Mouse (Mus musculus): ENCODE measurements around the gene Zfp524. TPM values are rescaled to one million over a fixed set of nuclear protein-coding genes. Genes with fewer than 3 reads are reported as not detected.
"Not testable (repeated sequence)": the region's sequence is repeated elsewhere in the genome, so short reads cannot be mapped to it uniquely, and the experiment has no call there.

Zfp524 gene
- total RNA-seq, 1 experiment from 2014 or later = 11.7 TPM

DNA sequence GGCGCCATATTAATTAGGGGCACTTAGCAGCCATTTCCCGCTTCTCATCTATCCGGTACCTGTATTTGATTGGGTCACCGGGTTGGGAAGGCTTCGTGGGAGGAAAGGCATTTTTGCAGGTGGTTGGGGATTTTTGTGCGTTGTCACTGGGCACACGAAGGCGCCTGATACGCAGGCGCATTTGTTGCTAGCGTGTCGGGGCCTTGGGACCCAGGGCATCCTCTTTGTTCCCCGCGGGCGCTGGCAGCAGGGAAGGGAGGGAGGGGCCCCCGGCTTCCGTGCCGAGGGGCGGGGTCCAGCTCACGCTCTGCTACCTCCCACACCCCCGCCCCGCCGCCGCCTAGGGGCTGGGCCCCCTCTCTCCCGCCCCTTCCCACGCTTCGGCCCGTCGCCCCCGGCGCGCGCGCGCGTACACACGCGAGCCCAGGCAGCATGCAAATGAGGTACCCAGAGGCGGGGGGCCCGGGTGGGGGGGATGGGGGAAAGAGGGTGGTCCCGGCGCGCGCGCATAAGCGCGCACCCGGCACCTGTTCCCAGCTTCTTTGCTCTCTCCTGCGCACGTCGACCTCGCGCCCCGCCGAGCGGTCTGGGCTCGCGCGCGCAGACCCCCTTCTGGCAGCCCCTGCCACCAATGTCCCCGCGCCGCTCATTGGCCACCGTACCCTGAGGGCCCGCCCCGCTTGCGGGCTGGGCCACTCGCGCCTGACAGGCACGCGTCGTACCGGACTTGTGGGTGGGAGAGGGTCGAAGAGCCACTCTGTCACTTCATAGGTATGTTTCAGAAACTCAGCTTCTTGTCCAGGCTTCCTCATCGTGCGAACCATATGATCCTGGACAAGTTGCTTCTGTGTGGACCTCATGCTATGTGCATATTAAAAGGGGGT is 1.1 kb downstream of the Zfp524 start, which contains the start of gene Gm44973:
TSS of gene Gm44973 (plus strand) at position 379 of the 884 bp plus-strand sequence.
- DNase-seq = peak; percentile 98

DNA sequence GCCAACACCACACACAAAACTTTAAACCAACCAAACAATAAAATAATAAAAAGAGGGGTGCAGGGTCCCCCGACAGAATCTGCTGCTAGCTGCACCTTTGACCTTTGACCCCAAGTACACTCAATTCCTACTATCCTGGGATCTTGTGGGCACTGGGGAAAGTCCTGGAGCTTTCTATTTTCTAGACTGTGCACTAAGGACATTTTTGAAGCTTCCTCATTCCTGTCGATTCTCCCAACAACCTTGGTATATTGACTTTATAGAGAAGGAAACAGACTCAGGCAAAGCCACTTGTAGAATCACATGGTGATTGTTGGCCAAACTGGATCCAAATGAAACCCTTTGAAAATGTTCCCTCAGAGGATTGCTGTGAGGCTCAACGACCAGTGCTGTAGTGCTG is 1.8 kb downstream of the Zfp524 start:
- DNase-seq = no peak

- DNase-seq = no peak
Measured at GRCm38 (mm10) chr7:5016920-5017319, 2.7 kb downstream of the Zfp524 start.

GRCm38 (mm10) chr7:5017352-5017751 is 3.1 kb downstream of the Zfp524 start:
- peak; percentile 27 for DNase-seq

DNA sequence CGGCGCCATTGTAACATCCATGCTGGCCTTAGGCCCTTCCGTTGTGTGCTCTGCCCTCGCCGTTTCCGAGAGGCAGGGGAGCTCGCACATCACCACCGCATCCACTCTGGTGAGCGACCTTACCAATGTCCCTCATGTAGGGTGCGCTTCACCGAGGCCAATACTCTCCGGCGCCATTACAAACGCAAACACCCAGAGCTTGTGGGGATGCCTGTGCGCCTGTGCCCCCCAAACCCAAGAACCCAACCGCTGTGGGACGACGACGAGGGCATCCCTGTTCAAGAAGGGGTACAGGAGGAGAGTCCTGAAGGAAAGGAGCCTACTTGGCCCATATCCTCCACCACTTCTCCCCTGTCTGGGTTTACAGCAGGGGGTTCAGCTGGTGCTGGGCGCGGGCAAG is 3.7 kb downstream of the Zfp524 start:
- DNase-seq = no peak

GRCm38 (mm10) chr7:5019576-5019975 is 5.4 kb downstream of the Zfp524 start:
- not testable (repeated sequence) for DNase-seq

DNA sequence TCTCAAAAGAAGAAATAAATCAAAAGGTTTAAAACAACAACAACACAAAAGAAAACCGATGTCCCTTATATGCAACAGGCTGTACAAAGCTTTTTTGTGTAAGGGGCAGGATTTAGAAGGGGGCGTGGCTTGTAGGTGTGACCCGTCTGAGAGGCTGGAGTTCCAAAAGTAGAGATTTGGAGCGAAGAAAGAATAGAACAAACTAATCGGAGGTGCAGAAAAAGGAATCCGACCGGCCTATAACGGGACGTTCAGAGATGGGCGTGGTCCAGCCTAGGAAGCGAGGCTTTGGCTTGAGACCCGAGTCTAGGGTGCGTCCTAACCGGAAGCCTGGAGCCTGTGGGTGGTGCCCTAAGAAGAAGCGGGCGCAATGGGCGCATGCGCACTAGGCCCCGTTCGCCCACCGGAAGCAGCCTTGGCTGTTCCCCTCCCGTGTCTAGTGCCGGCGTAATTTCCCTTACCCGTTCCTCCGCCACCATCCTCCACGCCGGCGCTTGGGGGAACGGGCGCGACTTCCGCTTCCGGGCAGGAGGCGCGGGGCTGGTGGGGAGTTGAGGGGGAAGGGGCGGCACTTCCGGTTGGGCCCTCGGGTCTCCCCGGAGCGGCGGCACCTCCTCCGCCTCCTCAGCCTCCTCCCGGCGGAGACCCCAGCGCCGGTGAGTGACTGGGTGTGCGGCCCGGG is 5.9 kb downstream of the Zfp524 start, which contains the start of the genes Zfp865 and Ccdc106:
TSS of gene Zfp865 (plus strand) at position 377 of the 682 bp plus-strand sequence.
TSS of gene Ccdc106 (plus strand) at position 554 of the 682 bp plus-strand sequence.
- peak; percentile 100 for DNase-seq

DNA sequence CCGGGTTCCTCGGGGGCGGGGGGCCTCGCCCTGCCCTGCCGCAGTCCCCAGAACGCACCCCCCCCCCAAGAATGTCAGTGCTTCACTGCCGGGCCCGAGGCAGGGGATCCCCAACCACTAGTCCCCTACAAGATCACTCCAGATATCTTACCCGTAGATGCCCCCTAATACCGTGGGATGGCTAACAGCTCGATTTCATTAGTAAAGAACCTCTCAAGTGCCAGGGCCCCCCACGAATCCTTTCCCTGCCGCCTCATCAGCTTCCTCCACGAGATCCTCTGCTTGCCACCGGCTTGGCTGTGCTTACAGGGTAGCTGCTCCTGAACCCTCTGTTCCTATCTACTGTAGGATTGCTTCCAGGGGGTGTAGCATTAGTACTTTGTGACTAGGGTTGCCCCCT is 6.5 kb downstream of the Zfp524 start:
- DNase-seq = no peak

DNA sequence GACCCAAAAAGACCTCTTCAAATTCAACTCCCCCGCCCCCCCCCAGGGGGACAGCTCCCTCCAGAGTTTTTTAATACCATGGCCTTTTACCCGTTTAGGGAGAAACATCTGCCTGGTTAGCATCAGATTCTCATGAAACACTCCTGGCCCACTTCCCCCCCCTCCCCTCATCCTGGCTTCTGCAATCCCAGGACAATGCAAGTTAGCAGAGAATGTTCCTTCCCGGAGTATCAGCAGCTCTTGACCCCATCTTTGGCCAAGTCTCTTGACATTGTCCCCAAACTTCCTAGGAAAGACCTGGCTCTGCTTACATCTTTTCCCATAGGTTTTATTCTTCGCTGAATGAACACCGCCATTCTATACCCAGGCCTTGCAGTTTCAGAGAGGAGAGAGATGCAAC is 7.0 kb downstream of the Zfp524 start:
- no peak for DNase-seq

DNA sequence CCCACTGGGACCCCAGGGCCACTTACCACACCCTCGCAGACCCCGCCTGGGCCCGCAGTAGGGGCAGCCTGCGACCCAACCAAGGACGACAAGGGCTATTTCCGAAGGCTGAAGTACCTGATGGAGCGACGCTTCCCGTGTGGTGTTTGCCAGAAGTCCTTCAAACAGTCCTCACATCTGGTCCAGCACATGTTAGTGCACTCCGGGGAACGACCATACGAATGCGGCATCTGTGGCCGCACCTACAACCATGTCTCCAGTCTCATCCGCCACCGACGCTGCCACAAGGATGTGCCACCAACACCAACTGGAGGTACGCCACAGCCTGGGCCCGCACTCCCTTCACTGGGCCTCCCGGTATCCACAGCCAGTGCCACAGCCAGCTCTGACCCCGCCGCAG is 15.3 kb downstream of the Zfp524 start:
- no peak for DNase-seq

GRCm38 (mm10) chr7:5029946-5030345 is 15.7 kb downstream of the Zfp524 start:
- no peak for DNase-seq

- no peak for DNase-seq
Measured at GRCm38 (mm10) chr7:5030554-5031275, 16.5 kb downstream of the Zfp524 start.

- no peak for DNase-seq
Measured at GRCm38 (mm10) chr7:5031496-5031895, 17.3 kb downstream of the Zfp524 start.

DNA sequence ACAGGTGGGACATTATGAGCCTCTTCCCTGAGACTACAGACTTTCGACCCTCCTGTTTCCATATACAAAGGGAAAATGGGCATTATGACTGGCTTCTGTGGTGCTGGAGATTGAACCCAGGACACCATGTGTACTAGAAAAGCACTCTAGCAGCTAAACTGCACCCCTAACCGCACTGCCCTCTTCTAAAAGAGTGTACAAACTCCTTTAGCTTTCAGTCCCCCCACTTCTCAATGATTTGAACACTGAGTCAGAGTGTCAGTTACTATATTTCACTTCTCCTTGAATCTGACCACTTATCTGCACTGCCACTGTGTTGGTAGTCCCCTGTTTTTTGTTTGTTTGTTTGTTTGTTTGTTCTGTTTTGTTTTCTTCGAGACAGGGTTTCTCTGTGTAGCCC is 19.6 kb downstream of the Zfp524 start, which contains the start of gene 4632433K11Rik:
TSS of gene 4632433K11Rik (plus strand) at position 301 of the 400 bp plus-strand sequence.
- DNase-seq = no peak

DNA sequence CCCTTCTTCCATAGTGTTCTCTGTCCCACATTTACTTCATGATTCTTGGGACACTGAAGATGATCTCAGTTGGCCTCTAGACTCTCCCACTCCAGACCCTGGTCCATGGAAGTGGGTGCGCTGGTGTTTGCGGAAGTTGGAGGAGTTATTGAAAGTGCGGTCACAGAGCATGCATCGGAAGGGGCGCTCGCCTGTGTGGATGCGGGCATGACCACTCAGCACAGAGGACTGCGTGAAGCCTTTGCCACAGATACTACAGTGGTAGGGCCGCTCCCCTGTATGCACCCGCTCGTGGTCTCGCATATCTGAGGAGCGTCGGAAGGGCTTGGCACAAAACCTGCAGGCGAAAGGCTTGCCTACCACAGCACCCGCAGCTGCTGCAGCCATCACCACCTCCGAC is 21.4 kb downstream of the Zfp524 start:
- no peak for DNase-seq

GRCm38 (mm10) chr7:5036136-5036535 is 21.9 kb downstream of the Zfp524 start:
- no peak for DNase-seq

- no peak for DNase-seq
Measured at GRCm38 (mm10) chr7:5037026-5037425, 22.8 kb downstream of the Zfp524 start.

- no peak for DNase-seq
Measured at GRCm38 (mm10) chr7:5037467-5037866, 23.3 kb downstream of the Zfp524 start.

DNA sequence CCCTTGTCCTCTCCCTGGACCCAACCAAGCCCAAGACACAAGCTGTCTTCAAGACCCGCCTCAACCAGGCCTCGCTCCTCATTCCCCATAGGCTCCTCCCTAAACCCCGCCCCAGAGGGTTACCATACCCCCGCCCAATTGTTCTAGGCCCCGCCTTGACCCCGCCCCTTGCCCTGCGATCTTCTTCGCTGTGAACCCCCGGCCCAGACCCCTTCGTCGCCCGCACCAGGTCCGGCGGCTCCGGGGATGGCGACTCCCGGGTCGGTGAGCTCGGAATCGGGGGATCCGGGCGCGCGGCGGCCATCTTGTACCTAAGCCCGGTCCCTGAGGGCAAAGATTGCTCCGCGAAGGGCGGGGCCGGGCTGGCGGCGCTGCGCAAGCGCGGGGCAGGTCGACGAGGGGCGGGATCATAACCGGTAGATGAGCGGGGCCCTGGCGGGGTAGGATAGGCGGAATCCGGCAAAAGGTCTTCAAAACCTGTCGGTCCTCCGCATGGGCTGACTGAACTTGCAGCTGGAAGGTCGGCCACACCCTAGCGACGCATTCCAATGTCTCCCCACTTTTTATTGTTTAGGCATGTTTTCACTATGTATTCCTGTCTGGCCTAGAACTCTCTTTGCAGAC is 24.0 kb downstream of the Zfp524 start, which contains the start of gene Zfp784:
TSS of gene Zfp784 (minus strand) at position 338 of the 624 bp plus-strand sequence.
- peak; percentile 97 for DNase-seq

GRCm38 (mm10) chr7:5038940-5039339 is 24.7 kb downstream of the Zfp524 start:
- no peak for DNase-seq

DNA sequence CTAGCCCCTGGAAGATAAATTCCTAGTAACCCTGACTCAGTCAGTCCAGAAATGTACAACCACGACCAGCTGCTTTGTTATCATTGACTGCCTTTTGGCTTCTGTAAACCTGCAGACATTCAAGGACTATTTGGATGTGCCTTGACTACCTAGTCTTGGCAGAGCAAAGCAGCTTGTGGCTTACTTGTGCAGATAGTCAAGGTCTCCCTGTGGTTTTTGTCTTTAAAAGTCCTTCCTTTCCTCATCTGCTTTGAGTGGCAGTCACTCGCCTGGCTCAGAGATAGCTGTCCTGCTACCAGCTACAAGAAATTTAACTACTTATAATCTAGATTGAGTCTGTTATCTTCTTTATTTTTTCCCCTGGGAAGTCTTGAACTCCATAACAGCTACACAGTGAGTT is 30.8 kb downstream of the Zfp524 start:
- no peak for DNase-seq

DNA sequence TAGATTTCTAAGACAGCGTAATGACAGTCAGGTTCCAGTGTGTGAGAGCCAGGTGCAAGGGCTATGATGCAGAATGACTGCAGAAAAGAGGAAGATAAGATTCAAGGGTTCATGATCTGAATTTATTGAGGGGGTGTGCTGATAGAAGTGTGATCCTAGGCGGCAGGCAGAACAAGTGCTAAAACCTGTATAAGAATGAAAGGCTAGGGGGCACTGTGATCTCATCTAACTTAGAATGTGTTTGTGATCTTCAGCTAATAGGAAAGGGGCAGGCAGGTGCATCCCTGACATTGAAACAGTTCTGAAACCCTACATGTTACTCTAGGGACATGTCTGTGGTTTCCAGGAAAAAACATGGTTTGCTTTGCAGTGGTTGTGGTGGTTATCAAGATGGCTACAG is 31.9 kb downstream of the Zfp524 start:
- DNase-seq = no peak
